ENCODE assay signal across 23 mouse cellular contexts in genomic region chr5:146817583-146817982, GRCm38 (mm10).
"Had no signal": no experiment of that assay in that cellular context is flagged by ENCODE, and none has a peak within 500 bp of the region (broad histone marks: within the 10 kb centered on the region; RNA-seq: fewer than 3 reads in every experiment).

No protein-coding gene starts in this region.

- H3K27me3 ChIP-seq: heart, embryonic 13.5 days; heart, embryonic 15.5 days; hindbrain, embryonic 13.5 days; hindbrain, embryonic 15.5 days; kidney, embryonic 15.5 days; limb, embryonic 12.5 days; liver, embryonic 13.5 days had no signal

- H3K4me1 ChIP-seq: heart, embryonic 13.5 days; heart, embryonic 15.5 days; hindbrain, embryonic 13.5 days; hindbrain, embryonic 15.5 days; kidney, embryonic 15.5 days; limb, embryonic 12.5 days had no signal

- H3K27ac ChIP-seq: heart, adult 2 months; heart, embryonic 13.5 days; heart, embryonic 15.5 days; hindbrain, embryonic 13.5 days; hindbrain, embryonic 15.5 days; hindbrain, postnatal 0 days; kidney, embryonic 15.5 days; kidney, postnatal 0 days; limb, embryonic 10.5 days; limb, embryonic 12.5 days; liver, embryonic 13.5 days had no signal

- H3K36me3 ChIP-seq: heart, embryonic 13.5 days; heart, embryonic 15.5 days; hindbrain, embryonic 13.5 days; hindbrain, embryonic 15.5 days; kidney, embryonic 15.5 days; limb, embryonic 10.5 days; limb, embryonic 12.5 days; liver, embryonic 13.5 days had no signal

- DNase-seq: gastrocnemius, postnatal 14 days; gastrocnemius, postnatal 36 days; heart, adult 11 months; heart, adult 2 months; heart, postnatal 14 days; heart, postnatal 36 days; kidney, adult 11 months; kidney, adult 2 months; kidney, adult 9 months; kidney, postnatal 14 days; kidney, postnatal 36 days; layer of hippocampus, adult 9-11 months; liver; liver, embryonic 13.5 days had no signal

- H3K4me3 ChIP-seq: heart, adult 2 months; heart, embryonic 13.5 days; heart, embryonic 15.5 days; hindbrain, embryonic 13.5 days; hindbrain, embryonic 15.5 days; kidney, embryonic 15.5 days; limb, embryonic 10.5 days; limb, embryonic 12.5 days; liver, embryonic 13.5 days had no signal
